Mouse (Mus musculus) liver, embryonic 15.5 days (tissue): ENCODE data around the gene Mtmr10. TPM values are rescaled to one million over a fixed set of nuclear protein-coding genes. Genes with fewer than 3 reads are reported as not detected.

Source experiments
- ATAC-seq: fragments of 200-750 bp; cut with Nextera tagmentation; 2 replicates; pipeline ENCODE4 v1.8.0; 2017; ENCODE audit warnings: moderate number of reproducible peaks, mild to moderate bottlenecking, moderate library complexity; ENCODE audit not compliant: insufficient read depth
- H3K27ac ChIP-seq: fragments of 300-500 bp; sonication (generic); replicated peaks from 2 replicates; pipeline ENCODE4 v1.5.1; 2015; ENCODE audit warnings: mild to moderate bottlenecking, inconsistent platforms
- H3K27me3 ChIP-seq: fragments of 300-500 bp; sonication (generic); 2 replicates; pipeline ENCODE4 v1.6.1; 2015; ENCODE audit warnings: mild to moderate bottlenecking, inconsistent platforms
- H3K36me3 ChIP-seq: fragments of 300-500 bp; sonication (generic); replicated peaks from 2 replicates; pipeline ENCODE4 v1.6.1; 2015; ENCODE audit warnings: moderate library complexity, mild to moderate bottlenecking, inconsistent platforms
- H3K4me1 ChIP-seq: fragments of 300-500 bp; sonication (generic); replicated peaks from 2 replicates; pipeline ENCODE4 v1.6.1; 2015; ENCODE audit warnings: inconsistent platforms
- H3K4me2 ChIP-seq: fragments of 300-500 bp; sonication (generic); 2 replicates; pipeline ENCODE4 v1.6.1; 2015; ENCODE audit warnings: moderate library complexity, mild to moderate bottlenecking, inconsistent platforms
- H3K4me3 ChIP-seq: fragments of 300-500 bp; sonication (generic); replicated peaks from 2 replicates; pipeline ENCODE4 v1.5.1; 2015; ENCODE audit warnings: mild to moderate bottlenecking, inconsistent platforms
- H3K9ac ChIP-seq: fragments of 300-500 bp; sonication (generic); 2 replicates; pipeline ENCODE4 v1.6.1; 2015; ENCODE audit warnings: moderate library complexity, mild to moderate bottlenecking, inconsistent platforms
- H3K9me3 ChIP-seq: fragments of 300-500 bp; sonication (generic); replicated peaks from 2 replicates; pipeline ENCODE4 v1.6.1; 2016; ENCODE audit warnings: inconsistent platforms
- WGBS: fragments of 180-500 bp; shearing (Covaris S2); methylation state at CpG from one replicate; pipeline ENCODE4 v1.1.7; 2015; ENCODE audit warnings: mixed read lengths; ENCODE audit not compliant: insufficient replicate concordance; 5-methylcytosine and 5-hydroxymethylcytosine counted together
- polyA plus RNA-seq: library from polyadenylated mRNA; unstranded; fragments of >200 nt; fragmentation: Nextera tagmentation; extraction: Ambion mirVana; gene quantifications from 2 replicates; pipeline ENCODE4 v1.2.1, GENCODE M21; 2015

Mtmr10 gene
- polyA plus RNA-seq, 1 experiment from 2014 or later: 3.0 TPM

DNA sequence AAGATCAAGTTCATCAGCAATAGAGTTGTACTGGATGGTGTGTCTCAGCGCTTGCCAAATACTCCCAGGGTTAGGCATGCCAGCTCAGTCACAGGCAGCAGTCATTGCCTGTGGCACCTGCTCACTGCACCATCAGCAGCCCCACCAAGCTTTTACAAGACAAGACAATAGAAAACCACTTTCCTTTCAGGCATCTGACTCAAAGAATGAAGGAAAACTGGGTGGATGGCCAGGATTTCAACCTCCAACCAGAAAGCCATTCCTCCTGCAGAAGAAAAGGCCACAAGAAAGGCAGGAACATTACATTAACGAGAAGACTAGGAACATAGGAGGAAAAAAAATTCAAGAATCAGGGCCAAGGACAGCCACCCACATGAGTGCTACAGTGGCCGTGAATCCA, 33.7 kb upstream of the Mtmr10 start:
- no peak overlapping the region for H3K27ac ChIP-seq
- no peak overlapping the region for H3K4me3 ChIP-seq
- H3K36me3 ChIP-seq: no peaks in the 10 kb centered on the region
- no peak overlapping the region for H3K9ac ChIP-seq
- no peak for ATAC-seq
- H3K4me1 ChIP-seq: no peaks in the 10 kb centered on the region
- no peaks in the 10 kb centered on the region for H3K27me3 ChIP-seq
- WGBS: 61% methylated on average over 3 of the region's 3 CpGs
- no peaks in the 10 kb centered on the region for H3K9me3 ChIP-seq
- H3K4me2 ChIP-seq: no peak overlapping the region

DNA sequence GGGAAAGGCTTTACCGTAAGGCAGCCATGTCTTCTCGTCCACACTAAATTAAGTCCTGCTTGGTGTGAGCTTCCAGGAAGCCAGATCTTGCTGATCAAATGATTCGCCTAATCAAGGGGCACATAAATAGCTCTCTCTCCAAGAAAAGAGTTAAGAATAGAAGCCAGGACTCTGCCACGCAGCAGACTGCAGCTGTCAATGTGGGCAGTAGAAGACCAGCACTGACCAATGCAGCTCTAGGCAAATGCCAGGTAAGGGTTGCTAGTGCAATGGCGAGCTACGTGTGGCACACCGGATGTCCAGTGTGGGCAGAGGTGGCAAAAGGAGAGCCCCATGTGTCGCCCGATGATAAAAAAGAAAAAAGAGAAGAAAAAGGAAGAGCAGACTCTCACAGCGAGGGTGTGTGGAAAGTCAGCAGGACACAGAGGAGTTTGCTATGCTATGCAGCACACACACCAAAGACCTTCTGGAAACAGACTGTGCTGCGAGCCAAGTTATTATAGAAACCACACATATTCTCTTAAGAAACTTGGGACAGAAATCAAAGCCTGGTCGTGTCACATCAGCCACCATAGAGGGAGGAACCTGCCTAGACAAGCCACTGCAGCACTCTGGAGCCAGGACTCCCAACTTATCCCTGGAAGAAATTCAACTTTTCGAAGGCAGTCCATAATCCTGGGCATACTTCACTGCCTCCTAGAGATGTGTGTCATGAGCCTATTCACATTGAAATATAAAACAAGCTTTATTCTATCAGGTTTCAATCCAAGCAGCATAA, 21.8 kb upstream of the Mtmr10 start:
- no peak for ATAC-seq
- no peak overlapping the region for H3K4me3 ChIP-seq
- H3K4me2 ChIP-seq: no peak overlapping the region
- WGBS: 58% methylated on average over 13 of the region's 13 CpGs
- no peaks in the 10 kb centered on the region for H3K36me3 ChIP-seq
- no peak overlapping the region for H3K9ac ChIP-seq
- peaks cover 26% of the 10 kb centered on the region for H3K27me3 ChIP-seq
- H3K9me3 ChIP-seq: no peaks in the 10 kb centered on the region
- no peaks in the 10 kb centered on the region for H3K4me1 ChIP-seq
- H3K27ac ChIP-seq: no peak overlapping the region

DNA sequence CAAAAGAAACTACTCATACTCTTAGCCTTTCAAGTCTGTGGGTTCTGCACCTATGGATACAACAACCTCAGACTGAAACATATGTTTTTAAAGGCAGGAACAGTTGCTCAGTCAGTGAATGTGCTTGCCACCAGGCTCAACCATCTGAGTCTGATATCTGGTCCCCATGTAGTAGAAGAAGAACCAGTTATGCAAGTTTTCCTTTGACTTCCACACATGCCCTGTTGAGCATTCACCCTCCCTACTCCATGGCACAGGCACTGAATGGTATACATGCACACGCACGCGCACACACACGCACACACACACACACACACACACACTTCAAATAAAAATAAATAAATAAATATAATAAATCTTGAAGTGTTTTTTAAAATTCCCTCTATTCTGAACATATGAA, 20.9 kb upstream of the Mtmr10 start:
- Histone ChIP-seq H3K4me3 (no peak overlapping the region), H3K9me3 (no peaks in the 10 kb centered on the region), H3K9ac (no peak overlapping the region), H3K27me3 (peaks cover 26% of the 10 kb centered on the region), H3K4me2 (no peak overlapping the region), H3K27ac (no peak overlapping the region), H3K36me3 (no peaks in the 10 kb centered on the region), H3K4me1 (no peaks in the 10 kb centered on the region)
- WGBS: 83% methylated on average over 4 of the region's 4 CpGs
- ATAC-seq: no peak

DNA sequence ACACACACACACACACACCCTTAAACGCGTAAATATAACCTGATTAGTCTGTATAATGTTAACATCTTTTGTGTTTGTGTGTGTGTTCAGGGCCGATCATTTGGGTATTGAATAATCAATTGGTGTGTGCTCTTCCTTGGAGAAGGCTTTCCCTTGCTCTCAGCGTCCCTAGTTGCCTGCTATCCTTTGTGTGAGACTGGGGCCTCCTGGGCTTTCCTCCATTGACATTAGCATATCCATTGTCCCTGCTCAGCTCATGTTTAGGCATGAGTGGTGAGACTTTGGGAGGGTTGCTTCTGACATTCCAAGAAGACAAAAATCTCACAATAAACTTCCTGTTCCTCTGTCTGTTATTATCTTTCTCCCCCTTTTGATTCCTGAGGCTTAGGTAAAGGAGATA, 15.5 kb upstream of the Mtmr10 start:
- H3K27me3 ChIP-seq: peaks cover 26% of the 10 kb centered on the region
- H3K9ac ChIP-seq: no peak overlapping the region
- no peak overlapping the region for H3K27ac ChIP-seq
- H3K9me3 ChIP-seq: no peaks in the 10 kb centered on the region
- H3K4me3 ChIP-seq: no peak overlapping the region
- no peak overlapping the region for H3K4me2 ChIP-seq
- no peak for ATAC-seq
- H3K4me1 ChIP-seq: no peaks in the 10 kb centered on the region
- no peaks in the 10 kb centered on the region for H3K36me3 ChIP-seq
- WGBS: 33% methylated on average over 4 of the region's 4 CpGs

DNA sequence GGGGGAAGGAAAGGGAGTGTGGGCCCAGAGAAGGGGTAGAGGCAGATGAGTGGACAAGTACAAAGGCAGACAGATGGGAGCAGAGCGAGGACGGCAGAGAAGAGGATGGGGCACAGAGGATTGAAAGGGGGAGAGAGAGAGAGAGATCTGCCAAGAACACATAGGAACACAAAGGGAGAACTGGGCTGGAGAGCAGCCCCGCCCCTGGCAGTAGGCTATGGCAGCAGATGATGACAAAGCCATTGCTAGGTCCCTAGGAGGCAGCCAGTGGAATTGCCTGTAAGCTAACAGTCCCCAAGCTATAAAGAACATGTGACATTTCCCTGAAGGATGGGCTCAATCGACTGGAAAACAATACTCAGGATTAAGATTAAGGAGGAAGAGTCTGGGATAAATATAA, 11.9 kb upstream of the Mtmr10 start:
- no peak overlapping the region for H3K4me3 ChIP-seq
- no peak overlapping the region for H3K9ac ChIP-seq
- no peaks in the 10 kb centered on the region for H3K4me1 ChIP-seq
- H3K4me2 ChIP-seq: no peak overlapping the region
- H3K27me3 ChIP-seq: no peaks in the 10 kb centered on the region
- WGBS: 36% methylated on average over 4 of the region's 4 CpGs
- ATAC-seq: no peak
- H3K9me3 ChIP-seq: no peaks in the 10 kb centered on the region
- no peaks in the 10 kb centered on the region for H3K36me3 ChIP-seq
- no peak overlapping the region for H3K27ac ChIP-seq

DNA sequence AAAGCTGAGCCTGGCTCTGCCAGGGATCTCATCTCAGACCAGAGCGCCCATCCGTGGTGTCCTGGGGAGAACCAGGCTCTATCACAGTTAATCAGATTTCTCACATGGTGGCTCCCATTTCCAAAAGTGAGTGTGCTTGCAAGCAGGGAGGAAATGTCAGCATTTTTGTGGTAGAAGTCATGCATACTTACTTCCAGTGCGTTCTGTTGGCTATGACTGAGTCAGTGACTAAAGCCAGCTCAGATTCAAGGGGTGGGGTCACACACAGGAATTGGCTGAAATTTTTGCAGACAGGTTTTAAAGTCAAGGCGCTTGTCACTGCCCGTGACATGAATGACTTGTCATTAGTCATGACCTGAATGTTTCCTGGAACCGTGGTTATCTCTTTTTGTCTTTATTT, 10.5 kb upstream of the Mtmr10 start:
- no peak overlapping the region for H3K27ac ChIP-seq
- H3K9me3 ChIP-seq: no peaks in the 10 kb centered on the region
- no peak overlapping the region for H3K4me2 ChIP-seq
- no peak overlapping the region for H3K4me3 ChIP-seq
- H3K9ac ChIP-seq: no peak overlapping the region
- no peaks in the 10 kb centered on the region for H3K27me3 ChIP-seq
- 32% methylated on average over 6 of the region's 6 CpGs for WGBS
- no peak for ATAC-seq
- H3K36me3 ChIP-seq: no peaks in the 10 kb centered on the region
- H3K4me1 ChIP-seq: no peaks in the 10 kb centered on the region

DNA sequence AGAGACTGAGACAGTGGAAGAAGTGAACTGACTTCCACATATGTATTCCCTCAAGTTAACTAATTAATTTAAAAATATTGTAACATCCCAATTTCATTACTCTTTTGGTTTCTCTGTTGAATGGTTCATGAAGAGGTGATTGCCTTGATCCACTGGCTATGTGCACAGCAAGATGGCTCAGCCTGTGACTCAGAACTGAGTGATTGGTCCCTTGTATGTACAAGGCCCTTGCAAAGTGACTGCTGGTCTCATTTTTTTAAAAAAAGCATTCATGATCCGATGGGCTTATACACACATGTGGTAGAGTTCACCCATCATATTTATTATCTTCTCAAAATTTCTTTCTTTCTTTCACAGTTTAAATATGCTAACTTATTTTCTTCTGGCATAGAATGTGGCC, 8.9 kb upstream of the Mtmr10 start:
- Histone ChIP-seq H3K4me2 (no peak overlapping the region), H3K4me3 (no peak overlapping the region), H3K9me3 (no peaks in the 10 kb centered on the region), H3K9ac (no peak overlapping the region), H3K27me3 (no peaks in the 10 kb centered on the region; the same call in 1 of the 2 replicates), H3K27ac (no peak overlapping the region), H3K36me3 (no peaks in the 10 kb centered on the region), H3K4me1 (no peaks in the 10 kb centered on the region)
- ATAC-seq: no peak
- WGBS: 63% methylated on average over 1 of the region's 1 CpGs

DNA sequence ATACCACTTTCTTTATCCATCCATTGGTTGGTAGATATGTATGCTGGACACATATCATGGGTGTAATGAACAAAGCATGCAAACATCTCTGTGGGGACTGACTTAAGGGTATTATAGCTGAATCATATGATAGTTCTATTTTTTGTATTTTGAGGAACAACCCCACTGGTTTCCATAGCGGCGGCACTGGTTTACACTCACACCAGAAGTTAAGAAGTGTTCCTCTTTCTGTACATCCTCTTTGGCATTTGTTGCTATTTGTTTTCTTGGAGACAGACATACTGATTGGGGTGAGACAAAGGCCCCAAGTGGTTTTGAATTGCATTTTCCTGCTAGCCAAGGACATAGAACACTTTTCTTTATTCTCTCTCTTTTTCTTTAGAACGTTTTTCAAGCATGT, 7.9 kb upstream of the Mtmr10 start:
- H3K36me3 ChIP-seq: no peaks in the 10 kb centered on the region
- no peak overlapping the region for H3K4me3 ChIP-seq
- no peak overlapping the region for H3K27ac ChIP-seq
- no peak overlapping the region for H3K4me2 ChIP-seq
- H3K9me3 ChIP-seq: no peaks in the 10 kb centered on the region
- ATAC-seq: no peak
- 30% methylated on average over 3 of the region's 3 CpGs for WGBS
- H3K9ac ChIP-seq: no peak overlapping the region
- no peaks in the 10 kb centered on the region for H3K4me1 ChIP-seq
- peaks cover 5% of the 10 kb centered on the region; the same call in 1 of the 2 replicates for H3K27me3 ChIP-seq

DNA sequence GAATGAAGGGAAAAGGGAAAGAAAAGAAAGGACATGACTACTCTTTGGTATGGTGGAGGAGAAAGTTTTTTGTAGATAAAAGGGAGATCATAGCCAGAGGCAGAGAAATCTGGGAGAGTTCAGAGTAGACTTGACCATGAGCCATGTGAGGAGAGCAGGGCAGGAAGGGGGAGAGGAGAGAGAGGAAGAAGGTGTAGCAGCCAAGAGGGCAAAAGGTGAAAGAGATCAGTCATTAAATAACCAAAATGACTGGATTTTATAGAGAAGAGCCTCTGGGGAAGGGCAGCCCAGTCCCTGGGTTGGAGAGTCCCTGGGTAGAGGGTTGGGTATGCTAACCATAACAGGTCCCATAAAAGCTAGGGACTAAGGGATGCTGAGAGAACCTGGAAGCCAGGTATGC, 887 bp upstream of the Mtmr10 start:
- no peak overlapping the region for H3K9ac ChIP-seq
- peak overlapping the region; percentile 88 for H3K4me2 ChIP-seq
- H3K36me3 ChIP-seq: no peaks in the 10 kb centered on the region
- H3K27me3 ChIP-seq: peaks cover 7% of the 10 kb centered on the region
- no peaks in the 10 kb centered on the region for H3K9me3 ChIP-seq
- H3K4me1 ChIP-seq: peaks cover 15% of the 10 kb centered on the region
- H3K27ac ChIP-seq: no peak overlapping the region
- no peak overlapping the region for H3K4me3 ChIP-seq
- no peak for ATAC-seq

DNA sequence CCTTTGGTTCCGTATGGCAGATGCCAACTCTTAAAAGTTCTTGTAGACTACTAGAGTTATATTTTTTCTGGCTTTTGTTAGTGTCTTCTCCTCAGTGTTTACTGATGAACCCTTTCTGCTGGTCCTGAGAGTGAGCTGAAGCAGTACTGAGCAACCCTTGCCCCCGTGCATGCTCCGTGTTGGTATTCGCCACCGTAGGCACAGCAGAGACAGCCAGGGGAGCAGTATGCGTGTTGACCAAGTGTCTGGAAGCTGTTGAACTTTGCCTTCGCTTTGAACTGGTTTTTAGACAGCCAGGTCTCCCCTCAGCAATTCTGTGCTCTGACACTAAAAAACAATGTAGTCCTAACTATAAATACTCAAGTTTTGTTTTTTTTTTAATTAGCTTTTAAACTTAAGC, 2.0 kb downstream of the Mtmr10 start:
- ATAC-seq: no peak
- H3K4me2 ChIP-seq: peak overlapping the region; percentile 25; the same call in 1 of the 2 replicates
- no peak overlapping the region for H3K4me3 ChIP-seq
- WGBS: 78% methylated on average over 7 of the region's 7 CpGs
- no peaks in the 10 kb centered on the region for H3K36me3 ChIP-seq
- peaks cover 15% of the 10 kb centered on the region for H3K4me1 ChIP-seq
- H3K27me3 ChIP-seq: peaks cover 3% of the 10 kb centered on the region
- H3K9me3 ChIP-seq: no peaks in the 10 kb centered on the region
- no peak overlapping the region for H3K27ac ChIP-seq
- H3K9ac ChIP-seq: no peak overlapping the region

DNA sequence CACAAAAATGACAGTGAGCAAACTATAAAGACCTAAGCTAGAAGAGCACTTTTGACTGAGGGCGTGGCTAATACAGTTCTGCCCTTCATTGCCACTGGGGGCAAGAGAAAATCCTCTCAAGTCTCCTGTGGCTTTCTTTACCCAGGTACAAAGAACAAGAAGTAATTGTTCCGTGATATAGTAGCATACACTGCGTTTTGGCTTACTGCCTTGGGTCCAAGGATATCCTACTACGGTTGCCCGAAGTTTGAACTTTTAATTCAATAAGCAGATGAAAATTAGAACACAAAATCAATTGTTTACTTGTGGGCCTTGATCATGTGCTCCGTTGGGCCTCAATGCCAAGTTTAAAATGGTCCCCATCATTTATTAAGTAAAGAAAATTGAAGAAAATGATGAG, 3.0 kb downstream of the Mtmr10 start:
- Histone ChIP-seq H3K4me2 (no peak overlapping the region), H3K36me3 (no peaks in the 10 kb centered on the region), H3K4me3 (no peak overlapping the region), H3K9ac (no peak overlapping the region), H3K27me3 (peaks cover 3% of the 10 kb centered on the region), H3K9me3 (no peaks in the 10 kb centered on the region), H3K4me1 (peaks cover 15% of the 10 kb centered on the region), H3K27ac (no peak overlapping the region)
- ATAC-seq: no peak
- 69% methylated on average over 6 of the region's 6 CpGs for WGBS

DNA sequence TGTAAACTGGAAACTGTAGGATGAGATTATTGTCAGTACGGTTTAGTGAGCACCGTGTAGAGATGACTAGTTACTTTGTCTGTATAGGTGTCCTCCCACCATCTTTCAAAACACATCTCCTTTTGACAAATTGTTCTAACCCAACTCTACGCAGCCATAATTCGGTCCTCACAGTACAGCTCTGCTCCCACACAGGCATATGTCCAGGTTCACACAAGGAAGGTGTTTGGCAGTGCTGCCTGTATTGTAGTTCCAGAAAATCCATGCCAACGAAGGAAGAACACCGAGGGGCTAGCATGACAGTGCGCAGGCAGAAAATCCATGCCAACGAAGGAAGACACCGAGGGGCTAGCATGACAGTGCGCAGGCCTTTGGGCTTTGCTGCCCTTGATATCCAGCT, 4.3 kb downstream of the Mtmr10 start:
- Histone ChIP-seq H3K4me1 (peaks cover 15% of the 10 kb centered on the region), H3K36me3 (no peaks in the 10 kb centered on the region), H3K9me3 (no peaks in the 10 kb centered on the region), H3K4me3 (no peak overlapping the region), H3K27me3 (peaks cover 3% of the 10 kb centered on the region), H3K9ac (no peak overlapping the region), H3K4me2 (no peak overlapping the region), H3K27ac (no peak overlapping the region)
- WGBS: 81% methylated on average over 10 of the region's 10 CpGs
- no peak for ATAC-seq
